Mouse (Mus musculus): ENCODE measurements around the gene Grk3.

The Grk3 gene

DNA sequence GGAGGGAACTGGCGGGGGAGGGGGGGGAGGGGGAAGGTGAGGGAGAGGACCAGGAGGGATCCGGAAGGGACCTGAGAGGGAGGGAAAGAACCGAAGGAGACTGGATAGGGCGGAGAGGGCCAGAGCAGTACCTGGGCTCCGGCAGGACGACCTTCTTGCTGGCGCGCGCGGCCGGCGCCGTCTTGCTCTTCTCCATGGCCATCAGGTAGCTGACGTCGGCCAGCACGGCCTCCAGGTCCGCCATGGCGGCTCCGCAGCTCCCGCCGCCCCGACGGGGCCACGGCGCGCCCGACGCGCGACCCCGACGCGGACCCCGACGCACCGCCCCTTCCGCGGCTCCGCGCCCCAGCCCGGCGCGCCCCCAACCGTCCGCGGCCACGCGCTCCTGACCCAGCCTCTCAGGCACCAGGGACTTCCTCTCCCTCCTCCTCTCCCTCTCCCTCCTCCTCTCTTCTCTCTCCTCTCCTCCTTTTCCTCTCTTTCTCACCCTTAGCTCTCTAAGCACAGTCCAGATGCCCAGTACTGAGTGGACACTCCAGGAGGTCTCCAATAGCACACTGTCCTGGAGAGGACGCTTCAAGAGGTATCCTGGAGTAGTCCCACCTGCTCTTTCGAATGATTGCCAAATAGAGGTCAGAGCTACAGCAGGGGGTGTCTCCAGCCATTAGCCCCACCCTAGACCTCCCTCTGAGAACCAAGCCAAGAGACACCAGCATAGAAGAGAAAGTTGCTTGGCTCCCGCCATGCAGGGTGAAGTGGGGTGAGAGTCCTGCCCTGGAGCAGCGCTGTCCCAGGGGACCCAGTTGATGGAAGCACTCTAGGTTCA is at the start of gene Grk3:
Gene Grk3 (minus strand): TSS at position 556 of the 826 bp plus-strand sequence.
- peak; percentile 48 for DNase-seq (ENCODE audit: low spot score)

DNA sequence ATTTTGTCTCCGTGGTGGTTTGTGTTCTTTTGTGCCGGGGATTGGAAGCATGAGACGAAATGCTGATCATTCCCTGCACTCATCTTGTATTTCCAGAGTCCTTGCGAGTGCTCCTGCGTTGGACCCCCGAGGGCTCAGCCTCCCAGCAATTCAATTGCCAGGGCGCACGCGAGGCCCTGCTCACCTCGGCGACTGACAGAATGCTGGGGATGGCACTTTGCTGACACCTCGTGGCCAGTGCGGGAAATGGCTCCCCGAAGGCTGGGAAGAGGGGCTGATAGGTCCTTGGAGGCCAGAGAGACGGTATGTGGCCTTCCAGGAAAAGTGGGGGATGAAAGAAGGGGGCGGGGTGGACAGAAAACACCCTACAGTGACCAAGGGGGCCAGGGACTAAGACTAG is 38.7 kb upstream of the Grk3 start:
- peak; percentile 78 for DNase-seq (ENCODE audit: low spot score)

DNA sequence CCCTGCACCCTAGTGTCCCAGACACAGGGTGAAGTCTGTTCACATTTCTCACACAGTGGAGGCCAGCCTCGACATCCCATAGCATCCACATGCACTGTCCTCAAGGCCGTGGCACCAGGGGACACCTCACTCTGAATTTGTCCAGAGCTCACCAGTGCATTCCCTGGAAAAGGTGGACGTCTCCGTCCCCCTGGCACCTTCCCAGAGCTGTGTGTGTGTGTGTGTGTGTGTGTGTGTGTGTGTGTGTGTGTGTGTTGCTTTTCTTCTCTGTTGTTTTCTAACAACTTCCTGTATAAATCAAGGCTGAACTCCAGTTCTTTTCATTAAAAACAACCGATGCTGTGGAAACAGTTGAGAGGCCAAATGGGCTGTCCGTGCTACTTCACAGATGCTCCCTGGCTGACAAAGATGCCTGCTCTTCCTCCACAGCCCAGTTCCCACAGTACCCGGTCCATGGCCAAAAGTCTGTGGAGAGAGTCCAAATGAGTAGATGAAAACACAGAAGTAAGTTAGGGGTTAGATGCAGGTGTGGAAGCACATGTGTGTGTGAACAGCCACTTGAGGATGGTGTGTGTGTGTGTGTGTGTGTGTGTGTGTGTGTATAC is 35.1 kb upstream of the Grk3 start:
- DNase-seq (ENCODE audit: low spot score), result no peak

DNA sequence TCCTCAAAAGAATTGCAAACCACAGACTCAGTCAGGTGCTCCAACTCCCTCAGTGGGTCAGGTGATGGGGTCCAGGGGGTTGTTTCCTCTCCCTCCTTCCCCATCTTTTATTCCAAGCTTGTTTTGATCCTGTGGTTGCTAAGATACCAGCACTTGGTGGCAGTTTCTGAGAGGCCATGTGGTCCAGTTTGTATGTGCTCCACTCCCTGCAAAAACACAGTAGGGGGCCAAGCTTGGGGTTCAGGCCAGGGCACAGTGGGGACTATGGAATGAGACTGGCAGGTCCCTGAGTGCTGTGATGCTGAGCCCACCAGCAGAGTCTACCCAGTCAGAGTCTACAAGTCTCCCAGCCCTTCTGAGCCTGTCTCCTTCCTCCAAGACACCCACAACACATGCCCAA is 34.3 kb upstream of the Grk3 start:
- no peak for DNase-seq (ENCODE audit: low spot score)

DNA sequence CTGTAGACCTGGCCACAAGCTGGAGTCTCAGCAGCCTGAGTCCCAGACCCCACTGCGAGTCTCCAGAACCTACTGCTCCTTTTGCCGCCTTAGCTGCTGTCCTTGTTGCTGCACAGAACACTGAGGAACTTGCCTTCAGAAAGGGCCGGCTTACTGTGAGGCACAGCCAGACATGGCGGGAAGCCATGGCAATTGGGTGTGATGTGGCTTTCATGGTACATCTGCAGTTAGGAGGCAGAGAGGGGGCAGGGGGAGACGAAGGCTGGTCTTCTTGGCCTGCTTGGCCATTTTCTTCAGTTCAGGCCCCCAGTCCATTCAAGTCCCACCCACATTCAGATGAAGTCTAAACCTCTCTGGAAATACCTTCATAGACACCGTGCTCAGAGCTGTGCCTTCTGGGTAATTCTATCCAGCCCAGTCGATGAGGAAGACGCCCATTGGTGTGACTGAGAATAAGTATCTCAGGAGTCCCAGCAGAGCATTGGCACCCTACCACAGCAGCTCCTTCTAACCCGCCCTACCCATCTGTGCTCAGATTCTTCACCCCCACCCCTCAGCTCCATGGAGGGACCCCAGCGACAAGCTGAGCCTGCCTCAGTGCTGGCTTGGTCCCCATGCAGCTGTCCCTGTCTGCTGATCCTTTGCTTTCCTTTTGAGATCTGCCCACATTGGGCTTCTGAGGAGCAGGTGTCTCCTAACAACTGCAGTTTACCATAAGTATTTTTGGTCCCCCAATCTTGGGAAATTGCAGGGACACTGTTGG is 30.1 kb upstream of the Grk3 start:
- DNase-seq (ENCODE audit: low spot score), result no peak

DNA sequence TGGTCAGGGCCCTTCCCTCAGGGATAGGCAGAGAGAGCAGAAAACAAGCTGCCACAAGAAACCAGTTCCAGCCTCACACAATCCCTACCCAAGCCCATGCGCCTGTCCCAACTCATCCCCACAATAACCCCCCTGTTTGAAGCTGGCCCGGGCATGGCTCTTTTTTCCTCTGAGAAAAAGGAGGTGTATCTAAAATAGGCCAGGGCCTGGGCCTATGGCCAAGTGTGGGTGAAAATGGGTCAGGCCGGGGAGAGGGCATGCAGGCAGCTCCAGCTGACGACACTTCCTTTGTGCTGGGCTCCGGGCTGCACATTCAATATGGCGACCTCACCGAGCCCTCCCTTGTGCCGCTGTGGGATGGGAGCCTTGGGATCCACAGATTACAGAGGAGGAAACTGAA is 27.9 kb upstream of the Grk3 start:
- no peak for DNase-seq (ENCODE audit: low spot score)

DNA sequence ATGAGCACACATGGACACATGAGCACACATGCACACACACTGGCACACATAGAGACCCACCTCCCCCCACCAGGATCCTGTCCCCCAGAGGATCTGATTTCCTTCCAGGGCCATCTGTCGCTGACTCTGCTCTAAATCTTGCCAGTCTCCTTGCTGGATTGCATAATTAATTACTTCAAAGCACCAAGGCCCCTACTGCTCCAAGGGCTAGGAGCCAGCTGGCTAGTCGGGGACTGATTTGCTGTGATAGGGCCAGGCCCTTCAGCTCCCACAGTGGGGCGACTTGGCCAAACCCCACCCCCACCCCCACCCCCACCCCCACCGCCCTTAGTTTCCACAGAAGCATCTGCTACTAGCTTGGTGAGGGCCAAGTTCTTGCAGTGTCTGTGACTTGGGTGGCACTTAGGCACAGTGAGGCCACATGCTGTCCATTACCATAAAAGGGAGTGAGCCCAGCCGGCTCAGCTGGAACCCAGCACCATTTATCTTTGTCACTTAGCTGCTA is 26.0 kb upstream of the Grk3 start:
- no peak for DNase-seq (ENCODE audit: low spot score)

DNA sequence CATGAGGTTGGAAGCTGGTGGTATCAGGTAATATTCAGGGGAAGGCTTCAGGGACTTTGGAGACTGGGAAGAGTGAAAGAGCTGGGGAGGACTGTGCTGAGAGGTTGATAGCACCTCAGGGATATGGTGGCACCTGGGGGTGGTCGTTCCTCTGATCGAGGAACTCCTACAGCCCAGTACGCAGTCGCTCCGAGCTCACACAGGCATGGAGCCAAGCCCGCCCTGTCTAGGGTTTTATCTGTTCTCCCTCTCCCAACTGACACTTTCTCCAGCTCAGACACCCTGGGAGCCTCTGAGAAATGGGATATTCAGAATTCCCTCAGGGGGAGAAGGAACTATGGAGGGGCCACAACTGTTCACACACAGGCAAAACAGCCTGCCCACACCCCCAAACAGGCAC is 25.2 kb upstream of the Grk3 start:
- no peak for DNase-seq (ENCODE audit: low spot score)

DNA sequence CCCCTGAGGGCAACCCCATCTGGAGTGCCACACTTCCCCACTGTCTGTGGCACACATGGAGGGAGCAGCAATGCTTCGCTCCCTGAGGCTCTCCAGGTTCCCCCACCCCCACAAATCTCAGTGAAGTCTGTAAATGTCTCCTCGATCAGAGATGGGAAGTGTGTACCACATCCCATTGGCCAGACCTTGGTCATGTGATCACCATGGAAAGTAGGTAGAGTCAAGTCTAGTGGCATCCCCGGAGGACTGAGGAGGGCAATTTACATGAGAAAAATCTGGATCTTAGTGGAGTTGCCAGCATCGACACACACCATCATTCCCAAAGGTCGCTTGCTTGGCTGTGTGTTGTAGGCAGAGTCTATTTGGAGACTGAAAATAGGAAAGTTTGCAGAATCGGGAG is 23.0 kb upstream of the Grk3 start:
- DNase-seq (ENCODE audit: low spot score), result no peak

DNA sequence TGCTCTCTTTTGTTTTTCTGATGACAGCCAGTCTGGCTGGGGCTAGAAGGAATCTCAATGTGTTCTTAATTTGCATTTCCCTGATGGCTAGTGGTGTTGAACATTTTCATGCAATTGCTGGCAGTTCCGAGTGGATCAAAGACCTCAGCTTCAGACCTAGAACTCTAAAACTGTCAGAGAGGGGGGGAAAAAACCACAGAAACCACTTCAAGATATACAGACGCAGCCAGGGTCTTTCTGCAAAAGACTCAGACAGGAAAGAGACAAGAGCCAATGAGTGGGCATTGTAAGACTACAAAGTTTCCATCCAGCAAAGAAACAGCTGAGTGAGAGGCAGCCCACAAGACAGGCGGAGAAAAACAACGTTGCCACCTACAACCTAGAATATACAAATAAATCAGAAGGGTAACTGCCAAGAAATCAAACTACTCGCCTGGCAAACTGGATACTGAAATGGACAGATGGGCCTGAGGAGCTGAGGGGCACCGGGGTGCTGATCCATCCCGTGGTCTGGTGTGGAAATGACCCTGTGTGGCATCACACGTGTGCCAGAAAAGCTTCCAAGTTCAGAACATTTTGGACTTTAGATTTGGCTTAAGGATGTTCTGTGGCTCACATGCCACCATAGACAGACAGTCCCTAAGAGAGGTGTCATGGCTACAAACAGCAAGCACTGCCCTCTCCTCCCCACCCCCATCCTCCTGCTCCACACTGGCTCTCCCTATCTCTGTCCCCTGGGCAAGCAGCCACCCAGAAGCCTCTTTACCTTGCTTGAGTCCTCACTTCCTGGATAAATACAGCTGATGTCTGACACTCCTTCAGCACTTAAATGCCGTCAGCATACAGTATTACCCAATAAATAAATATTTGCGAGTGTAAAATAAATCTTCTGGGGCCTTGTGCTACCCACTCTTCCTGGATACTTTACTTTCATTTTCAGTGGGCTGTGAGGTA is 19.8 kb upstream of the Grk3 start:
- DNase-seq (ENCODE audit: low spot score), result peak; percentile 48

DNA sequence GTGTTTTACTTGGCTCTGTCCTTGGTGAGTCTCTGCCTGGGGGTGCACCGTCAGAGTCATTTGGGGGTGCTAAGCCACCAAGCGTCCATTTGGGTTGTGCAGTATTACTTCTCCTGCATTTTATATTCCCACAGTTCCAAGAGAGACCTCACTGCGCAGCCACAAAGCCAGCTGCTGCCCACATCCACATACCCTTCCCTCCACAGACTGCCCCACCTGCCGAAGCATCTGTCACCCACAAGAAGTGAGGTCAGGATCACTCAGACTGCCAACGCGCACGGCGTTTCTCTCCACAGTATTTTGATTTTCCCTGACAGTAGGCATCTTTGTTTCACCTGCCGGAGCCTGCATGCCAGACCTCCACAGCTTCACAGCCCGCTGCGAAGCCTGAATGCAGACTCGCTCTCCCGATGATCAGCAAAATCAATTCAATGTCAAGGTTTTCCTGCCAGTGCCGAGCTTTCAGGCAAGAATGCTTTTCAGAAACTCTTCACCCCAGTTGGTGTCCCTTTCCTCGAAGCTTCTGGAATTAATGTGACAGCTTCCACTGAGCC is 15.7 kb upstream of the Grk3 start:
- DNase-seq (ENCODE audit: low spot score), result no peak

DNA sequence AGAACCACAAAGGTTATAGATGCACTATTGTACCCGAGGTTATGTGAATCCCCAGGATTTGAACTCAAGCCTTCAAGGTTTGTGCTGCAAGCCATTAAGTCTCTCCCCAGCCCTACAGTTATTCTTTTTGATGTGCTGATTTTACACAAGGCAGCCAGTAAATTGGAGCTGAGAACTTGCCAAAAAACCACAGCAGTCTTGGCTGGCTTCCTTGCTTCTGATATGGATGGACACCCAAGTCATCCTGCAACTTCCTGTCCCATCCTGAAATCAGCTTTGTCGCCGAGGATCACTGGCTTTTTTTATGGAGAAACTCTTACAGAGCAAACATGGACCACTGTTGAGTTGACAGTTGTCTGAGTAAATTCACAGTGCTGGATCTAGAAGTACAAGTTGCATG is 14.5 kb upstream of the Grk3 start:
- no peak for DNase-seq (ENCODE audit: low spot score)

DNA sequence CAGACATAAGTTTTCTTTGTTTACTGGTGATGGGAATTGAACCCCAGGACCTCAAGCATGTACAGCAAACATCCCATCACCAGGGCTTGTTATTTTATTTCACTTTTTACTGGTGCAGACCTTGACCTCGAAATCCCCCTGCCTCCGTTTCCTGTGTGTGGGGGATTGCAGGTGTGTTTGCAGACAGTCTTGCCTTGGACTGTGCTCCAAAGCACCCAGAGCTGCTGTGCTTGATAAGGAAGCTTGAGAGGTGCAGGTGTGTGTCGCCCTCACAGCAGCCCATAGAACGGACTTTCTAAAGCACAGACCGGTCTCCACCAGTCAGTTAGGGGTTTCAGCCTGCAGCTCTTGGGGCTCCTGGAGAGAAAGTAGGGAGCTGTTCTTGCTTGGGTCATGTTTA is 11.1 kb upstream of the Grk3 start:
- no peak for DNase-seq (ENCODE audit: low spot score)

DNA sequence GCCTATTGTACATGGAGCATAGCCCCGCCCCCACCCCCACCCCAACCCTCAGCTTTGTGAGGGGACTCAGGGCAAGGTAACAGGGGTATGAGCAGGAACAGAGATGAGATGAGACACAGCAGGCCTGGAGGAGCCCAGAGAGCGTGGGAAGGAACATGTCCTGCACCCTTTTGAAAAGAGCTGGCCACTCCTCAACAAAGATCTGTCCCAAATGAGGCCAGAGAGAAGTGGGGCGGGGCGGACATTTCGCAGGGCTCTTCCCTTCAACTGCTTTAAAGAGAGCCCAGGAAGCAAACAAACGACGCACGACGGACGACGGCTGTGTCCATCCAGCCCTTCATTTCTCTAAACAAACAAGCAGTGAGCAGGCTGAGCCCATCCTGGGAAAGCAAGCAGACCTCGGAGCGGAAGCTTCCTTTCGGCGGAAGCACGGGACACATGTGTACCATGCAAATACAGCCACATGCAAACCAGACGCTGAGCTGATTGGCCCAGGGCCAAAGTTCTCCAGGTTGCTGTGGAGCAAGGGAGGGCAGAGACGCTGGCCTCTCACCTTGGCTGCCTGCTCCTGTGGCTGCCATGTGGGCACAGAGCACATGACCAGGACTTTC is 8.7 kb upstream of the Grk3 start:
- DNase-seq (ENCODE audit: low spot score), result peak; percentile 67

DNA sequence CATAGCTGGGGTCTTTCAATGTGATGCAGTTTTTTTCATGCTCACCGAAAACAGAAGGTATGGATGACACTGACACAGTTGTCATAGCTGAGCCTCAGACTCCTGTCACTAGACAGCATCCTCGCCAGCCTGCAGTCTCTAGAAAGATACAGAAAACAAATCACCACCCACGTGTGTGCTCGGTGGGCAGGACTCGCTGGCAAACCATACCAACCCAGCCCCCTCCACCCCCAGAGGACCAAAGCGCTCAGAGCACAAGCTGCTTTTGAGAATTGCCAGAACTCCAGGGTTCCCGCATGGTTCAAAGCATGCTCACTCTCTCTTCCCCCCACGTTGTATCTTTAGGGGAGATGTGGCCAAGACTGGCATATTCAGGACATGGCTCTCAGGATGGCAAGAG is 2.6 kb upstream of the Grk3 start:
- no peak for DNase-seq (ENCODE audit: low spot score)

DNA sequence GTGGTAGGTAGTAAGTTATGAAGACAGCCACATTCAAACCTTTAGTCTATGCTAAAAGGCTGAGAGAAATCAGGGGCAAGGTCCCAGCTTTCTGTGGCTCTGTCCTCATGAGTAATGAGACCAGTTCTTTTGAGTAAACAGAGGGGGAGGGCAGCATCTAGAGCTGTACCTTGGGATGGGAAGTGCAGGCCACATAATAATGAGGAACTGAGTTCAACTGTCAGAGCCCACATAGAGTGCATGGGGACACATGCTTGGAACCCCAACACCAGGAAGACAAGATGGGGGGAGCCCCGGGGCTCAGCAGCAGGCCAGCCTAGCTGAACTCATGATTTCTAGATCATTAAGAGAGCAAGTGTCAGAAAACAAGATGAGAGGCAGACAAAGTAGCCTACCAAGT is 1.4 kb upstream of the Grk3 start:
- DNase-seq (ENCODE audit: low spot score), result no peak

DNA sequence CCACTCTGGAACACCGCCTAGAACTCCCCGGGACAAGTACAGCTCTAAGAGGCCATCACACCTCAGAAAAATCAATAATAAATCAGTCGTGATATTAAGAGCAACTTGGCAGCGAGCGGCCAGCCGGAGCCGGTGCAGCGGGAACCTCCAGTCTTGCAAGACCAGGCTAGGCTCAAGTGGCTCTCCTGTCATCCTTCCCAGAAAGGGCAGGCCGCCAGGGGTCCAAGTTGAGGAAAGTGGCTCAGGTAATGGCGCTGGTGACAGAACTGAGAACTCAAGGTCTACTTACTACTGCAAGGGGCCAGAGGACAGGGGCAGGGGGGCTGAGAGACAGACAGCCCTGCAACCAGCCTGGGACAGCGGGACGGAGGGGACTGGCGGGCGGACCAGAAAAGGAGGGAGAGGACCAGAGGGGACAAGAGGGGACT is 769 bp downstream of the Grk3 start:
- DNase-seq (ENCODE audit: low spot score), result peak; percentile 63

DNA sequence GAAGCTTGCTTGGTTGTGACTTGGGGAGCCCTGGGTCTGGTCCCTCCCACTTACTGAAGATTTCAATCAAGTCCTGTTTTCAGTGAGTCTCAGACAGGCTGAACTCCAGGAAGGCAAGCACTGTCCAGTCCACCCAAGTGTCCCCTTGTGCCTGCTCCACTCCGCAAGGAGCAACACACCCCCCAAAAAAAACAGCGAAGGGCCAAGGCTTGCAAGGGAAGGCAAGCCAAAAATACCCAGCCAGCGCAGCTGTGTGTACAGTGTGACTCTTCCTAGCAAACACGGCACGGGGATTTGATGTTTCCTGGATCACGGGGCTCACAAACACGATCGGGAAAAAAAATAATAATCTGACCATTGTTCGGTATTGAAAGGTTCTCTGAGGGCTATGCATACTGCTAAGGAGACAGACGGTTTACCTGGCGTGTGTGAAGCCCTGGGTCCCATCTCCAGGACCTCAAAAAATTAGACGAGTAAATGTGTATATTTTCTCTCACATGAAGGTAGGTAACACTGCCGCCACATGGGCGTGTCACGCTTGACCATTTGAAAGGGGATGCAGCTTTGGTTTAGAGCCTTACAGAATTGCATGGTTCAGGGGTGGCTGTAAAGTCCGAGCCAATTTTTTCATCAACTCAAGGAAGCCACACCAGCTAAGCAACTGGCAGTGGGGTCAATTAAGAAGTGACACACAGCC is 1.3 kb downstream of the Grk3 start:
- DNase-seq (ENCODE audit: low spot score), result peak; percentile 5

DNA sequence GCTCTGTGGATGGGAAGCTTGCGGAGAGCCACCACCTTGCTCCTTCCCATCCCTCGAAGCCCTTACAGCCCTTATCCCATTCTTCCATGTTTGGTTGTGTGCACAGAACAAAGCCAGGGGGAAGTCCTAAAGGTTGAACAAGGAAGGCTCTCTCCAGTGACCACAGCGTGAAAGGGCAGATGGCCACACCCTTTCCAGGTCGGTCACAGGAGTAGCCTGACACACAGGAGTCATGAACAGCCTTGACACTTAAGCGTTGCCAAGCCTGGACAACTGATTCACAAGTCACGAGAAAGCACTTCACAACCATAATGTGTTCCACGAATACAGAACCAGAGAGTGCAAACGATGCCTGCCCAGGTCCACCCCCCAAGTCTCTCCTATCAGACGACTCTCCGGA is 3.7 kb downstream of the Grk3 start:
- no peak for DNase-seq (ENCODE audit: low spot score)

DNA sequence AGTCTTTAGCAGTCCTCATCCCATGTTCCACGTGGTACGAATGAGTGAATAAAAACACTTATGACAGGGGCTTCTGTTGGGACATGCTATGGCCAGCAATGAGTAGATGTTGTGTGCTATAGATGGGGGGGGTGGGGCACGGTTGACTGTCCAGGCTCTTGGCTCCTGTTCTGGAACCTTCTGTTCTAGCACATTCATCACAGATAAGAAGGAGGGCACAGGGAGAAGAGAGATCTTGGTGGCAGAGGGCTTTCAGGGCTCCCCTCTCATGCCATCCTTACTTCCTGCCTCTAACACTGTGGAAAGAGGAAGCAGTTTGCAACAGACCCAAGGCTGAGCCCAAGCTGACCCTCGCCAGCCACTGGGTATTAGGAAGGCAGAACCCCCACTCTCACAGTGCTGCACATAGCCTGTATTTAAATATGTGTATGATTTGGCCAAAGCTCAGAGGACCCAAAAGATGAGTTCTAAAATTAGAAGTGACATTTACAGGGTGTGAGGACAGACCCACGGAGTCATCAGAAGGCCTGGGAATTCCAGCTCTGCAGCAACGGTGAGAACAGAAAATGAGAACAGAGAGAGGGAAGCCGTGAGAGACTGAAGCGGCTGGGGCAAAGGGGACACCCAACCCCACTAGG is 6.3 kb downstream of the Grk3 start:
- no peak for DNase-seq (ENCODE audit: low spot score)

Measured in urinary bladder, postnatal 14 days (tissue).